Mouse (Mus musculus): ENCODE data around the gene Actl11.

DNA sequence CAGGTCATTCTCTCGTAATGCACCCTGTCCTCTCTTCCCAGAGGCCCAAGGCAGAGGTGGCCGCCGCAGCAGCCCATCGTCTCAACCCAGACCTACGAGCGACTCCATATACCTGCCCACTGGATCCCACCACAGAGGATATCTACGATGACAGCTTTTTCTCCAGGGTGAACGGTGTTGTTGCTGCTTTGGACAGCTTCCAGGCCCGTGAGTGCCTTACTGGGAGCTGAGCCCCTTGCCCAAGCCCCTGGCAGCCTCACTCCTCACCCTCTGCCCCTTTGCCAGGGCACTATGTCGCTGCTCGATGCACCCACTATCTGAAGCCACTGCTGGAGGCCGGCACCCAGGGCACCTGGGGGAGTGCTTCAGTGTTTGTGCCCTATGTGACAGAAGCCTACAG lies 50.5 kb downstream of the Actl11 start:
- TF ChIP-seq POLR2A (IDR thresholded peaks at IDR 0.05; ENCODE audit: borderline replicate concordance, low read depth, low read length) (no peak), CTCF (IDR thresholded peaks at IDR 0.05; ENCODE audit: low read depth, low read length) (no peak)
